Mouse (Mus musculus): ENCODE data around the gene Sec14l5. TPM values are rescaled to one million over a fixed set of nuclear protein-coding genes. Genes with fewer than 3 reads are reported as not detected.
"Not testable (repeated sequence)": the region's sequence is repeated elsewhere in the genome, so short reads cannot be mapped to it uniquely, and the experiment has no call there.

Sec14l5 gene
- polyA plus RNA-seq, 1 experiment from 2014 or later = 1.3 TPM

DNA sequence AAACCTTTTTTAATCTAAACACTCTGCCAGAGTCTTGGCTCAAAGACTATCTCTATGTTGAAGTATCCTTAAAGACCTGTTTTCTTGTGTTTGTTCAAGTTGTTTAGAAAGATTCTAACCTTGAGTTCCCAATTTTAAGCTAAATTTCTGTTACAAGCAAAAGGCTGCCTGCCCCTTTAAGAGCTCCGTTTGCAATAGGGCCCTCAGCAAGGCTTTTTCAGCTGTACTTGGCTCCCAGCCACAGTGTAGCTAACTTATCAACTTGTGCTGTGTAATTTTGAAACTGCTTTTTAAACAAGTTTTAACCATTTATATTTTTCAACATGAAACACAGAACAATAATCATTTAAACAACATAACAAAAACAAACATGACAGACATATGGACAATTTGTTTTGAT lies 79.6 kb downstream of the Sec14l5 start:
- H3K4me1 ChIP-seq, H3K36me3 ChIP-seq: not testable (repeated sequence)
- 20% methylated on average over 1 of the region's 1 CpGs for WGBS

GRCm38 (mm10) chr16:5227501-5227900 lies 80.6 kb downstream of the Sec14l5 start:
- not testable (repeated sequence) for ATAC-seq (ENCODE audit: low FRiP score, low read depth); H3K4me2 ChIP-seq (replicated peaks); H3K4me1 ChIP-seq; H3K9ac ChIP-seq (replicated peaks); H3K9me3 ChIP-seq; H3K27ac ChIP-seq (replicated peaks); H3K4me3 ChIP-seq; H3K27me3 ChIP-seq; H3K36me3 ChIP-seq
- 85% methylated on average over 19 of the region's 19 CpGs for WGBS

More for the DNA sequence above, 79.6 kb downstream of the Sec14l5 start:
- not testable (repeated sequence) for H3K9ac ChIP-seq (replicated peaks); H3K27ac ChIP-seq (replicated peaks); H3K9me3 ChIP-seq; H3K4me2 ChIP-seq (replicated peaks); H3K27me3 ChIP-seq; ATAC-seq (ENCODE audit: low FRiP score, low read depth); H3K4me3 ChIP-seq

- ATAC-seq (ENCODE audit: low FRiP score, low read depth); H3K36me3 ChIP-seq; H3K9ac ChIP-seq (replicated peaks); H3K27me3 ChIP-seq; H3K9me3 ChIP-seq; H3K4me3 ChIP-seq; H3K4me1 ChIP-seq; H3K4me2 ChIP-seq (replicated peaks); H3K27ac ChIP-seq (replicated peaks): not testable (repeated sequence)
- WGBS = 73% methylated on average over 3 of the region's 3 CpGs
Measured at GRCm38 (mm10) chr16:5228103-5228502, 81.2 kb downstream of the Sec14l5 start.

GRCm38 (mm10) chr16:5232982-5233381 lies 86.1 kb downstream of the Sec14l5 start:
- 0 out of 2 replicates have a peak, but pooled peaks have one; percentile 14 for ATAC-seq (ENCODE audit: low FRiP score, low read depth)
- Histone ChIP-seq H3K27ac (replicated peaks) (no peak overlapping the region), H3K4me2 (replicated peaks) (peak overlapping the region; percentile 76)

DNA sequence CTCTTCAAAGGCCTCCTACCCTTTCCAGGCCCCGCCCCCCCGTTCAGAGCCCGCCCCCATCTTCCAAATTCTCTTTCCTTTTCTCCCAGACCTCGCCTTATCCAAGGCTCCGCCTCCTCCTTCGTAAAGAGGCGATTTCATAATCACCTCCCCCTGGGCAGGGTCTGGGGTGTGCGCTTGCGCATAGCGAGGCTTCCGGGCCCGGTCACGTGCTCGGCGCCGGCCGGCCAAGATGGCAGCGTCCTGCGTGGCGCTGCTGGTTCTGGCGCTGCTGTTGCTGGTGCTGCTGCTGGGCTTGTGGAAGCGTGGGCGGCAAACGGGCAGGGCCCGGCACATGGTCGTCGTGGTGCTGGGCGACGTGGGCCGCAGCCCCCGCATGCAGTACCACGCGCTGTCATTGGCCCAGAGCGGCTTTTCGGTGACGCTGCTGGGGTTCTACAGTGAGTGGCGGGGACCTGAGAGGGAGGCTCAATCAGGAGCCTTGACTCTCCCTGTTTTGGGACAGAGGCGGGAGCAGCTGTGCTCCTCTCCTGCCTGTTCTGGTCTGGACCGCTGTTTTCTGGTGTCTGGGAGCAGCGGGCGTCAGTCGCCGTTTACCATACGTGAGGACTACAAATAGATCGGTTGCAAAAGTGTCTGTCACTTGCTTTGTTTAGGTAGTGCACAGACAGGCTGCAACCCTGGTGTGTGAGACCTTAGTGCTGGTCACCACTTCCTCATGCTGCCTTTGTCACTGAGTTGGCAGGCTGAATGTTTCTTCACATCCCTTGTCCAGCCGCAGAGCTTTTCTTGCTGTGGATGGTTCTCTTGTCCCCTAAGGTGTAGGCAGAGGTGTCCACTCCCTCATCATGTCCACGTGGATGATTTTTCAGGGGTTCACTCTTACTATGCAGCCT lies 86.8 kb downstream of the Sec14l5 start, which contains the start of gene Alg1:
TSS of gene Alg1 (plus strand) at position 204 of the 896 bp plus-strand sequence.
- peaks cover 7% of the 10 kb centered on the region for H3K4me1 ChIP-seq
- no peak within 1 kb of the TSS for H3K27ac ChIP-seq (replicated peaks)
- peak within 1 kb of the TSS; percentile 83 for H3K9ac ChIP-seq (replicated peaks)
- no peaks in the 10 kb centered on the region for H3K36me3 ChIP-seq
- no peaks in the 10 kb centered on the region for H3K9me3 ChIP-seq
- WGBS = 2% methylated on average over 47 of the region's 47 CpGs
- peak within 1 kb of the TSS; percentile 86 for H3K4me3 ChIP-seq
- ATAC-seq (ENCODE audit: low FRiP score, low read depth) = peak; percentile 95
- H3K27me3 ChIP-seq = no peaks in the 10 kb centered on the region
- peak within 1 kb of the TSS; percentile 76 for H3K4me2 ChIP-seq (replicated peaks)

More at GRCm38 (mm10) chr16:5232982-5233381, 86.1 kb downstream of the Sec14l5 start:
- peak overlapping the region; percentile 86 for H3K4me3 ChIP-seq
- H3K9ac ChIP-seq (replicated peaks) = no peak overlapping the region
- no peaks in the 10 kb centered on the region for H3K27me3 ChIP-seq
- H3K36me3 ChIP-seq = no peaks in the 10 kb centered on the region
- WGBS = 73% methylated on average over 4 of the region's 4 CpGs
- peaks cover 7% of the 10 kb centered on the region for H3K4me1 ChIP-seq
- no peaks in the 10 kb centered on the region for H3K9me3 ChIP-seq

Small RNA genes lying within 50 kb of the gene (microRNA-seq; reads per million reads assigned to microRNA genes)
- gene Gm23689 = not detected
- gene Gm26095 = not detected
- gene Mir6364 = not detected

Other genes starting within 250 kb of the Sec14l5 start
- gene Nudt16l1, start 208.3 kb upstream of the Sec14l5 start, polyA plus RNA-seq (2016; fragmentation: Nextera tagmentation; extraction: Ambion mirVana) = 117 and 124 TPM in 2 replicates
- gene Anks3, start 182.9 kb upstream of the Sec14l5 start, polyA plus RNA-seq (2016; fragmentation: Nextera tagmentation; extraction: Ambion mirVana) = 66.8 and 68.2 TPM in 2 replicates
- not detected in 2 replicates for gene Sept12, start 149.3 kb upstream of the Sec14l5 start, polyA plus RNA-seq (2016; fragmentation: Nextera tagmentation; extraction: Ambion mirVana)
- 0.98 TPM in 1 of 2 replicates, not detected in the other for gene Smim22, start 139.8 kb upstream of the Sec14l5 start, polyA plus RNA-seq (2016; fragmentation: Nextera tagmentation; extraction: Ambion mirVana)
- gene Rogdi, start 133.6 kb upstream of the Sec14l5 start, polyA plus RNA-seq (2016; fragmentation: Nextera tagmentation; extraction: Ambion mirVana) = 90.2 and 95.8 TPM in 2 replicates
- gene Glyr1, start 97.2 kb upstream of the Sec14l5 start, polyA plus RNA-seq (2016; fragmentation: Nextera tagmentation; extraction: Ambion mirVana) = 235 and 240 TPM in 2 replicates
- gene Ubn1, start 97.1 kb upstream of the Sec14l5 start, polyA plus RNA-seq (2016; fragmentation: Nextera tagmentation; extraction: Ambion mirVana) = 26.3 and 26.6 TPM in 2 replicates
- gene Ppl, start 14.7 kb upstream of the Sec14l5 start, polyA plus RNA-seq (2016; fragmentation: Nextera tagmentation; extraction: Ambion mirVana) = 0.89 and 1.4 TPM in 2 replicates
- gene Nagpa, start 56.9 kb downstream of the Sec14l5 start, polyA plus RNA-seq (2016; fragmentation: Nextera tagmentation; extraction: Ambion mirVana) = 11.2 and 12.9 TPM in 2 replicates
- gene AU021092, start 75.2 kb downstream of the Sec14l5 start, polyA plus RNA-seq (2016; fragmentation: Nextera tagmentation; extraction: Ambion mirVana) = 6.1 and 6.4 TPM in 2 replicates
- 26.3 and 27.0 TPM in 2 replicates for gene Alg1, start 86.5 kb downstream of the Sec14l5 start, polyA plus RNA-seq (2016; fragmentation: Nextera tagmentation; extraction: Ambion mirVana)
- 7.8 and 11.3 TPM in 2 replicates for gene Eef2kmt, start 108.9 kb downstream of the Sec14l5 start, polyA plus RNA-seq (2016; fragmentation: Nextera tagmentation; extraction: Ambion mirVana)